Mouse (Mus musculus) stomach, postnatal 0 days (tissue): ENCODE data around the gene Spg20.

Source experiments
- CTCF ChIP-seq: IDR thresholded peaks from 2 replicates; pipeline ENCODE4 v1.5.1; 2016; ENCODE audit warnings: antibody characterized with exemption, low read depth, mild to moderate bottlenecking, moderate library complexity
- EP300 ChIP-seq: optimal IDR thresholded peaks from 2 replicates; pipeline ENCODE3; 2016; ENCODE audit warnings: antibody characterized with exemption

- TF ChIP-seq CTCF (no peak), EP300 (no peak)
Measured at GRCm38 (mm10) chr3:55112710-55113415, 955 bp downstream of the Spg20 start.
